Mouse (Mus musculus) ES-Bruce4 (cell line): ENCODE measurements around the gene Tbc1d16.

Experiments
- CTCF ChIP-seq: IDR thresholded peaks from one replicate; pipeline ENCODE4 v1.8.1; 2011; ENCODE audit warnings: low read depth, low read length
- EP300 ChIP-seq: IDR thresholded peaks from 2 replicates; pipeline ENCODE4 v1.6.1; 2011; ENCODE audit warnings: low read depth, low read length; ENCODE audit not compliant: insufficient read depth
- POLR2A ChIP-seq: IDR thresholded peaks from one replicate; pipeline ENCODE4 v1.8.1; 2011; ENCODE audit warnings: low read length; ENCODE audit not compliant: insufficient read depth

GRCm38 (mm10) chr11:119236354-119236753 lies 8.1 kb upstream of the Tbc1d16 start:
- TF ChIP-seq CTCF, result no peak
- no peak for TF ChIP-seq POLR2A
- no peak for TF ChIP-seq EP300
